Mouse (Mus musculus): Measurements from ENCODE around the gene Nrip3. TPM values are rescaled to one million over a fixed set of nuclear protein-coding genes. Genes with fewer than 3 reads are reported as not detected.

The Nrip3 gene
- polyA plus RNA-seq, 1 experiment from 2014 or later, result 0.22 TPM

DNA sequence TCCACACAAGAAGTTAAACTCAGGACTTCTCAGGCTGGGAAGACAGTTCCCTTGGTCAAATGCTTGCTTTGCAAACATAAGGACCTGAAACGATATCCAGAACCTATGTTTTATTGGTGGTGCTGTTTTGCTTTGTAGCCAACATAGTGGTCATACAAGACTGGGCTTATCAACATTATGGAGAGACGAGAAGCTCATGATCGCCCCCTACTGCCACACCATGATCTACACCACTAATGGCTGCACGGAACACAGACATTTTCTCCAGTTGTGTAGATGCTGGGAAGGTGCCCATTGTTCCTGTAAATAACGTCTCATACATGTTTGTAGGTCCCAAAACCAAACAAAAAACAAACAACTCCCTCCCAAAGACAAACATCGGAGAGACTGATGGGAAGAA is 23.0 kb upstream of the Nrip3 start:
- H3K4me2 ChIP-seq (ENCODE audit: low read depth, low read length), result no peak overlapping the region
- 29% methylated on average over 6 of the region's 6 CpGs for WGBS (ENCODE audit: insufficient replicate concordance)
- no peaks in the 10 kb centered on the region for H3K9me3 ChIP-seq (replicated peaks; ENCODE audit: control insufficient read depth, low read length)
- ATAC-seq (ENCODE audit: low read depth), result no peak
- H3K4me1 ChIP-seq (ENCODE audit: control insufficient read depth, low read depth, low read length), result no peaks in the 10 kb centered on the region
- no peak overlapping the region for H3K4me3 ChIP-seq (ENCODE audit: low read depth, low read length)
- no peak overlapping the region for H3K27ac ChIP-seq (ENCODE audit: low read length)
- no peaks in the 10 kb centered on the region for H3K36me3 ChIP-seq (ENCODE audit: control insufficient read depth, insufficient read depth)
- H3K9ac ChIP-seq (ENCODE audit: low read depth, low read length), result no peak overlapping the region
- H3K27me3 ChIP-seq (ENCODE audit: control insufficient read depth, insufficient read depth, low read depth, low read length), result no peaks in the 10 kb centered on the region

DNA sequence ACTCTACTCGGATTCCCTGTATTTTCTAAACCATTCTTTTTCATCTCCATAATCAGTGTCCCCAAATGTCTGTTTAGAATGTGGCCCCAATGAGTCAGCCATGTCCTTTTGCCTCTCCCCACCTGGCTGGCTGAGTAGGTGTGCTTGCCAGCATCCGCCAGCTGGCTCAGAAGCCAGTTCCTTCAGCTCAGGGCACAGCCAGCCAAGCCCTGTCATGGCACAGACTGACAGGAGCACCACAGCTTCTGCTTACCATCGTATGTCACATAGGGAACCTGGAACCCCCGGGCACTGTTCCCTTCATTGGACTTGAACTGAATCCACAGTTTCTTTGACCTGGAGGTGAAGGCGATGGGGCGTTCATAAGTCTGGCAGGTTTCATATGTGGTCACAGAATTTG is 22.5 kb upstream of the Nrip3 start:
- Histone ChIP-seq H3K4me1 (ENCODE audit: control insufficient read depth, low read depth, low read length) (no peaks in the 10 kb centered on the region), H3K4me3 (ENCODE audit: low read depth, low read length) (no peak overlapping the region), H3K4me2 (ENCODE audit: low read depth, low read length) (no peak overlapping the region), H3K9me3 (replicated peaks; ENCODE audit: control insufficient read depth, low read length) (no peaks in the 10 kb centered on the region), H3K27me3 (ENCODE audit: control insufficient read depth, insufficient read depth, low read depth, low read length) (no peaks in the 10 kb centered on the region), H3K27ac (ENCODE audit: low read length) (no peak overlapping the region), H3K9ac (ENCODE audit: low read depth, low read length) (no peak overlapping the region), H3K36me3 (ENCODE audit: control insufficient read depth, insufficient read depth) (no peaks in the 10 kb centered on the region)
- ATAC-seq (ENCODE audit: low read depth), result no peak
- 60% methylated on average over 6 of the region's 6 CpGs for WGBS (ENCODE audit: insufficient replicate concordance)

DNA sequence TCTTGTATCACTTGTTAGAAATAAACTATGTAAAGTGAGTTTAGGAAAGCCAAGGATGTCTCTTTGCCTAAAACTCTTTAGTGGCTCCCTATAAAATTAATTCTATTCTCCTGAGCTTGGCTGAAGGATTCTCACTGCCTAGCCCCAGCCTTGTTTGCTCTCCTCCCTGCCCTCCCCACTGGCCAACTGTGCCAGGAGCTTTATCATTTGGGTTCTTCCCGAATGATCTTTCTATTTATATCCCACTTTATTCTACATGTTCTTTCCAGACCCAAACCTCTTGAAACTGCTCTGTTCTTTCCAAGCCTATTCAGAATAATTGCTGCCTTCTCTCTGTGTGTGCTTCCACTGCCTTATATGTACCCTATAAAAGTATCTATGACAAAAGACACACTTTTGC is 21.7 kb upstream of the Nrip3 start:
- ATAC-seq (ENCODE audit: low read depth), result no peak

DNA sequence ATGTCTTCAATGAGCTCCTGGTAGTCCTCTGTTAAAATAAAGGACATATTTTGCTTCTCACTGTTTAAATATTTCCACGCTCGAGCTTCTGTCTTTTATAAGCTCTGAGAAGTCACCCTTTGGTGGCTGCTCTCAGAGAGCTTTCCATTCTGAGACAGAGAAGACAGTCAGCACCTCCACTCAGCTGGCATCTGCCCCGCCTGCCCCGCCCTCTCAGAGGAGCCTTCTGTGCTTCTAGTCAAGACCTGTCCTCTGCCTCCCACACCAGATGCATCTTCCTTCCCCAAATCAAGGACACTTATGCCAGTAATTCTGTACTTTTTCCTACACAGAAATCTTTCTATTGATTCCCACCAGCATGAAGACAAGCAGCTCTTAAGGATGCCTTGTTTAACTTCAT is 18.8 kb upstream of the Nrip3 start:
- Histone ChIP-seq H3K36me3 (ENCODE audit: control insufficient read depth, insufficient read depth) (no peaks in the 10 kb centered on the region), H3K4me1 (ENCODE audit: control insufficient read depth, low read depth, low read length) (no peaks in the 10 kb centered on the region), H3K4me2 (ENCODE audit: low read depth, low read length) (no peak overlapping the region), H3K27ac (ENCODE audit: low read length) (no peak overlapping the region), H3K27me3 (ENCODE audit: control insufficient read depth, insufficient read depth, low read depth, low read length) (no peaks in the 10 kb centered on the region), H3K4me3 (ENCODE audit: low read depth, low read length) (no peak overlapping the region), H3K9ac (ENCODE audit: low read depth, low read length) (no peak overlapping the region), H3K9me3 (replicated peaks; ENCODE audit: control insufficient read depth, low read length) (no peaks in the 10 kb centered on the region)
- WGBS (ENCODE audit: insufficient replicate concordance), result 68% methylated on average over 4 of the region's 4 CpGs
- ATAC-seq (ENCODE audit: low read depth), result no peak

More for the DNA sequence above, 21.7 kb upstream of the Nrip3 start:
- 37% methylated on average over 1 of the region's 1 CpGs for WGBS (ENCODE audit: insufficient replicate concordance)
- Histone ChIP-seq H3K9me3 (replicated peaks; ENCODE audit: control insufficient read depth, low read length) (no peaks in the 10 kb centered on the region), H3K9ac (ENCODE audit: low read depth, low read length) (no peak overlapping the region), H3K4me1 (ENCODE audit: control insufficient read depth, low read depth, low read length) (no peaks in the 10 kb centered on the region), H3K4me2 (ENCODE audit: low read depth, low read length) (no peak overlapping the region), H3K36me3 (ENCODE audit: control insufficient read depth, insufficient read depth) (no peaks in the 10 kb centered on the region), H3K27ac (ENCODE audit: low read length) (no peak overlapping the region), H3K4me3 (ENCODE audit: low read depth, low read length) (no peak overlapping the region), H3K27me3 (ENCODE audit: control insufficient read depth, insufficient read depth, low read depth, low read length) (no peaks in the 10 kb centered on the region)

DNA sequence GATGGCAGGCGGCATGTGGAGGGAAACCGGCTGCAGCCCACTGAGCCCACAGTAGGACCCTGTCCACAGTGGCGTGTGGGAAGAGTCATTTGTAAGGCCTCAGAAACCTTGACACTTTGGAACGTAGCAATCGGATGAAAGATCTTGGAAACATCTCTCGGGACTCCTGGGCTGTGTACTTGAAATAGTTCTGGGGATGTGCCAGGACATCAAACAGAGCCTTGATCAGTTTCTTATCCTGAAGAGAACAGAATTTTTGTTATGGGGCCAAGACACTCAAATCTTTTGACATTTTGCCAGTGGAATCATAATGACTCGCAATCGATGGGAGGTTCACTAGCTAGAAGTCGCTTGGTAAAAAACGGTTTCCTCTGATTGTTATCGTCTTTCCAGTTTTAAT is 17.3 kb upstream of the Nrip3 start:
- Histone ChIP-seq H3K9ac (ENCODE audit: low read depth, low read length) (no peak overlapping the region), H3K4me3 (ENCODE audit: low read depth, low read length) (no peak overlapping the region), H3K27ac (ENCODE audit: low read length) (no peak overlapping the region), H3K27me3 (ENCODE audit: control insufficient read depth, insufficient read depth, low read depth, low read length) (no peaks in the 10 kb centered on the region), H3K4me2 (ENCODE audit: low read depth, low read length) (no peak overlapping the region), H3K9me3 (replicated peaks; ENCODE audit: control insufficient read depth, low read length) (no peaks in the 10 kb centered on the region), H3K4me1 (ENCODE audit: control insufficient read depth, low read depth, low read length) (no peaks in the 10 kb centered on the region), H3K36me3 (ENCODE audit: control insufficient read depth, insufficient read depth) (no peaks in the 10 kb centered on the region)
- ATAC-seq (ENCODE audit: low read depth), result no peak
- WGBS (ENCODE audit: insufficient replicate concordance), result 71% methylated on average over 11 of the region's 11 CpGs

DNA sequence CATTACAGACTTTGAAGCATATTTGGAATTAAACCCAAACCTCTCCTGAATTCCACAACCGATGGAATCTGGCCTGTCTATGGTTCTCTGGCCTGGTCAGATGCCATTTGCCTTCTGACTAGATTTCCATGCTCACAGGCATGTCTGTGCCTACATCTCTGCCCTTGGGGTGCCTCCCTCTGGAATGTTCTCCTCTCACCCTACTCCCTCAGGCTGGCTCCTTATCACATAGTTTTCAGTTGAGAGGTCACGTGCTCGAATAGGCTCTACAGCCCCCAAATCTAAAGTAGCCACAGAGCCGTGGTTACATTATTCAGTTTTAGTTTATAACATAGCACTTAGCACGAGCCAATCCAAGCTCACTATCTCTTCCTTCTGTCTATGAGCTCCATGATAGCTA is 13.7 kb upstream of the Nrip3 start:
- Histone ChIP-seq H3K9ac (ENCODE audit: low read depth, low read length) (no peak overlapping the region), H3K4me2 (ENCODE audit: low read depth, low read length) (no peak overlapping the region), H3K27ac (ENCODE audit: low read length) (no peak overlapping the region), H3K36me3 (ENCODE audit: control insufficient read depth, insufficient read depth) (no peaks in the 10 kb centered on the region), H3K27me3 (ENCODE audit: control insufficient read depth, insufficient read depth, low read depth, low read length) (no peaks in the 10 kb centered on the region), H3K9me3 (replicated peaks; ENCODE audit: control insufficient read depth, low read length) (no peaks in the 10 kb centered on the region), H3K4me1 (ENCODE audit: control insufficient read depth, low read depth, low read length) (no peaks in the 10 kb centered on the region), H3K4me3 (ENCODE audit: low read depth, low read length) (no peak overlapping the region)
- no peak for ATAC-seq (ENCODE audit: low read depth)
- 43% methylated on average over 5 of the region's 5 CpGs for WGBS (ENCODE audit: insufficient replicate concordance)

DNA sequence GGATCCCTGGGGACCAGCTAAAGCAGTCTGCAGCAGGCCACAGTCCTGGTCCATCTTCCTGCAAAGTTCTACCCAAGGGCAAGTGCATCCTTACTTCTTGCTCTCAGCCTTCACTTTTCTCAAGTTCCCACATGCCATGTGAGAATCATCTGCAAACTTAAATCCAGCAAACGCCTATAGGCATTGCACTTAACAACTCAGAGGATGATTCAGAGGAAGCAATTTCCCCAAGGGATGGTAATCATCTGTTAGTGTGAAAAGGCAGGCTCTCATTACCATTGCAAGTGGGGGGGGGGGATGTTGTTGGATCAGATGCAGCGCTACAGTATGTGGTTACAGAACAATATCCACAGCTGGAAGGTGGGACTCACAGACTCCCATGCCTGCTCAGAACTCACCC is 12.7 kb upstream of the Nrip3 start:
- Histone ChIP-seq H3K4me2 (ENCODE audit: low read depth, low read length) (no peak overlapping the region), H3K9me3 (replicated peaks; ENCODE audit: control insufficient read depth, low read length) (no peaks in the 10 kb centered on the region), H3K27me3 (ENCODE audit: control insufficient read depth, insufficient read depth, low read depth, low read length) (no peaks in the 10 kb centered on the region), H3K36me3 (ENCODE audit: control insufficient read depth, insufficient read depth) (no peaks in the 10 kb centered on the region), H3K4me1 (ENCODE audit: control insufficient read depth, low read depth, low read length) (no peaks in the 10 kb centered on the region), H3K4me3 (ENCODE audit: low read depth, low read length) (no peak overlapping the region), H3K9ac (ENCODE audit: low read depth, low read length) (no peak overlapping the region), H3K27ac (ENCODE audit: low read length) (no peak overlapping the region)
- 59% methylated on average over 2 of the region's 2 CpGs for WGBS (ENCODE audit: insufficient replicate concordance)
- no peak for ATAC-seq (ENCODE audit: low read depth)

DNA sequence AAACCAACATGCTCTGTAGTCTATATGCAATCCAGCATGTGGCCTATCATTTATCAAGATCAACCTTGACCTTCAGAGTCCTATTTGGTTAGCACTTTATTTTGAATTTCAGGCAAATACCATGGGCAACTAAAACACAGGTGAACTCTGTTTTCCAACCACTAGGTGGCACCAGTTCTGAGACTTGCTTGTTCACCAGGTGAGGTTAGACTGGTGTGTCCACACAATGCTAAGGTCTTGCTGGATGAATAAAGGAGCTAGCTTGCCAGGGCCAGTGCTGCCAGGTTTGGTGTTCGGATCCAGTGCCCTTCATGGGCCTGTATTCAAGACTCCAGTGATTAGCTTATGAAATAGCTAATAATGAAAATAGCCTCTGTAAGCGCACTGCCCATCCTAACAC is 10.9 kb upstream of the Nrip3 start:
- ATAC-seq (ENCODE audit: low read depth), result no peak
- Histone ChIP-seq H3K4me1 (ENCODE audit: control insufficient read depth, low read depth, low read length) (no peaks in the 10 kb centered on the region), H3K27ac (ENCODE audit: low read length) (no peak overlapping the region), H3K4me3 (ENCODE audit: low read depth, low read length) (no peak overlapping the region), H3K27me3 (ENCODE audit: control insufficient read depth, insufficient read depth, low read depth, low read length) (no peaks in the 10 kb centered on the region), H3K9me3 (replicated peaks; ENCODE audit: control insufficient read depth, low read length) (no peaks in the 10 kb centered on the region), H3K36me3 (ENCODE audit: control insufficient read depth, insufficient read depth) (no peaks in the 10 kb centered on the region), H3K4me2 (ENCODE audit: low read depth, low read length) (no peak overlapping the region), H3K9ac (ENCODE audit: low read depth, low read length) (no peak overlapping the region)
- WGBS (ENCODE audit: insufficient replicate concordance), result 56% methylated on average over 2 of the region's 2 CpGs

DNA sequence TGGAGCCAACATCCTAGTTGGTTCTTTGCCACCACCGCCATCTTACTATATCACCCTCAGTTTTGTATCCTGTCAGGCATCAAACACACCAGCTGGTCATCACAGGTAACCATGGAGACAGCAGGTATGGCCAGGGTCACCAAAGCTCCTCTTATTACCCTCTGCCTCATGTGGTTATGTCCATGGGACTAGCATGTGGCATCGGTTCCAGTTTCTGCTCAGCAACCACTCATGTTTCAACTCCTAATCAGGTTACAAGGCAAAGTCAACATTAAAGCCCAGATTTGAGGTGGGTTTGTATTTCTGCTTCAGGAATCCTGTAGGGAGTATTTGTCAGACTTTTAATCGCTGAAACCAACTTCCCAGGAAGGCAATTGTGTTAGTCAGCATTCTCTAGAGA is 9.0 kb upstream of the Nrip3 start:
- H3K4me3 ChIP-seq (ENCODE audit: low read depth, low read length), result no peak overlapping the region
- no peak overlapping the region for H3K4me2 ChIP-seq (ENCODE audit: low read depth, low read length)
- no peaks in the 10 kb centered on the region for H3K9me3 ChIP-seq (replicated peaks; ENCODE audit: control insufficient read depth, low read length)
- no peak overlapping the region for H3K27ac ChIP-seq (ENCODE audit: low read length)
- WGBS (ENCODE audit: insufficient replicate concordance), result 59% methylated on average over 3 of the region's 3 CpGs
- H3K27me3 ChIP-seq (ENCODE audit: control insufficient read depth, insufficient read depth, low read depth, low read length), result no peaks in the 10 kb centered on the region
- H3K9ac ChIP-seq (ENCODE audit: low read depth, low read length), result no peak overlapping the region
- no peaks in the 10 kb centered on the region for H3K36me3 ChIP-seq (ENCODE audit: control insufficient read depth, insufficient read depth)
- ATAC-seq (ENCODE audit: low read depth), result no peak
- H3K4me1 ChIP-seq (ENCODE audit: control insufficient read depth, low read depth, low read length), result no peaks in the 10 kb centered on the region

DNA sequence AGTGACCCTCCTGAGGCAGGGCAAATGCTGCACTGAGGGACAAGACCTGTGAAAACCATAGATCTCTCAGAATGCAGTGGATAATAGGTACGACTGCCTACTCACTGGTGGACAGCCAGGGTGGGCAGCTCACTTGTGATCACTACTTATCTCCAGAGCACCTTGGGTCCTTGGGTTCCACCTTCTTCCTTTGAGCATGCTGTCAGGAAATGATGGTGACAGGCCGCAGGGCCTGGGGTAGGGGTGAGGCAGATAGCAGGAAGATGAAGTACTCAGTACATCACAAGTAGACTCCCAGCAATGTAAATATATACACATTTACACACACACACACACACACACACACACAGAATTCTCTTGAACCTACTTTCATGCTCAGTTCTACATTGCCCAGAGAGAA is 6.0 kb upstream of the Nrip3 start:
- Histone ChIP-seq H3K9ac (ENCODE audit: low read depth, low read length) (no peak overlapping the region), H3K36me3 (ENCODE audit: control insufficient read depth, insufficient read depth) (no peaks in the 10 kb centered on the region), H3K27me3 (ENCODE audit: control insufficient read depth, insufficient read depth, low read depth, low read length) (peaks cover 6% of the 10 kb centered on the region), H3K9me3 (replicated peaks; ENCODE audit: control insufficient read depth, low read length) (no peaks in the 10 kb centered on the region), H3K4me3 (ENCODE audit: low read depth, low read length) (no peak overlapping the region), H3K27ac (ENCODE audit: low read length) (no peak overlapping the region), H3K4me1 (ENCODE audit: control insufficient read depth, low read depth, low read length) (no peaks in the 10 kb centered on the region), H3K4me2 (ENCODE audit: low read depth, low read length) (no peak overlapping the region)
- ATAC-seq (ENCODE audit: low read depth), result no peak
- 13% methylated on average over 2 of the region's 2 CpGs for WGBS (ENCODE audit: insufficient replicate concordance)
